8 mouse cellular contexts compared by ENCODE assay signal in the genomic region with DNA sequence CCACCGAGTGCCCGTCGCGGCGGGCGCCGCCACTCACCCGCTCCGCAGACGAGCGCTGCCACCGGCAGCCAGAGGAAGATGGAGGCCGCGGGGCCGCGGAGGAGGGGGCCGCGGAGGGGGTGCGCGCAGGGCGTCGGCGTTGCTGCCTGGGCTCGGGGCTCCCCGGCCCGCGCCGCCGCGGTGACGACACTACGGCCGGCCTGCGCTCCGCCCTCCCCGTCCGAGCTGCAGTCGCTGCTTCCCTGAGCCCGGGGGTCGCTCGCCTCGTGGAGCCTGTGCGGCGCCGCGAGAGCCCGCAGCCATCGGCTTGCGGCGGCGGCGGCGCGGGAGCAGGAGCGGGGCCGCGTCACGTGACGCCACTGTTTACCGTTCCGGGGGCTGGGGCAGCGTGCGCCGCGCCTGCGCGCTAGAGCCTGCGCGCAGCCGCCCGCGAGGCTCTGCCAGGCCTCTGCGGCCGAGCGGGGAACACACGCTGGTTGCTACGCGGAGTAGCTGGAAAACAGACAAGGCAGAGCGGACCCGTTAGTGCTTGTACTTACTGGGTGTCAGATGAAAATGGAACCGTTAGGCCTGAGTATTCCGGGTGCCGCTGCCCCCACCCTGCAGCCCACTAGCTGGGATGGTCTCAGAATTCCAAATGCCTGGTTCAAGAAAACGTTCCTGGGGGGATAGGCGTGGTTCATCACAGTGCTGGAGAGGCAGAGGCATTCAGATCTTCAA. TPM values are rescaled to one million over a fixed set of nuclear protein-coding genes. Genes with fewer than 3 reads are reported as not detected.
DNase-seq lines count a peak whose midpoint lies in the region; ATAC-seq lines count a peak whose summit lies in the region.

TSS of gene Phf3 (minus strand) at position 381 of the 720 bp plus-strand sequence.

- peak within 1 kb of the TSS; percentile 76 for H3K4me2 ChIP-seq in heart, embryonic 14.5 days (ENCODE audit: low read length)
- H3K4me2 ChIP-seq in liver, embryonic 13.5 days = peak within 1 kb of the TSS; percentile 74
- H3K4me2 ChIP-seq in stomach, embryonic 16.5 days (ENCODE audit: low read depth, low read length) = peak within 1 kb of the TSS; percentile 69

- WGBS in heart, embryonic 14.5 days = under 1% methylated on average over 67 of the region's 85 CpGs
- WGBS in liver, embryonic 13.5 days (ENCODE audit: insufficient replicate concordance) = under 1% methylated on average over 63 of the region's 85 CpGs
- WGBS in stomach, embryonic 16.5 days = under 1% methylated on average over 80 of the region's 85 CpGs

- peak; percentile 96 for DNase-seq in CD4-positive, CD25-positive, alpha-beta regulatory T cell, adult 2 months (ENCODE audit: low read depth, low spot score)
- peak; percentile 78 for DNase-seq in fibroblast of lung, adult 2 months (ENCODE audit: low read depth)
- peak; percentile 94 for DNase-seq in kidney, postnatal 14 days
- peak; percentile 78 for DNase-seq in liver, embryonic 13.5 days
- DNase-seq in neural tube, embryonic 10.5 days (ENCODE audit: extremely low spot score, low spot score) = peak; percentile 85

- no peaks in the 10 kb centered on the region for H3K4me1 ChIP-seq in brown adipose tissue, adult 24 weeks (ENCODE audit: control insufficient read depth, insufficient read depth, insufficient read length, low read length)
- H3K4me1 ChIP-seq in heart, embryonic 14.5 days (ENCODE audit: control insufficient read depth in 2 of 2, insufficient read depth in 2 of 2, low read length in 2 of 2) = peaks cover 0 to 12% of the 10 kb centered on the region in 2 experiments; a peak in 2 of 4 replicates
- H3K4me1 ChIP-seq in liver, embryonic 13.5 days (replicated peaks) = peaks cover 19% of the 10 kb centered on the region
- H3K4me1 ChIP-seq in stomach, embryonic 16.5 days (ENCODE audit: control insufficient read depth, insufficient read depth, low read length) = peaks cover 15% of the 10 kb centered on the region

- H3K4me3 ChIP-seq in brown adipose tissue, adult 24 weeks (ENCODE audit: insufficient read depth, low read depth, low read length) = peak within 1 kb of the TSS; percentile 98
- H3K4me3 ChIP-seq in heart, embryonic 14.5 days (ENCODE audit: control insufficient read depth in 1 of 2, insufficient read depth in 1 of 2, low read depth in 1 of 2, low read length in 2 of 2) = peak within 1 kb of the TSS; percentile 93 to 94
- H3K4me3 ChIP-seq in liver, embryonic 13.5 days (replicated peaks) = peak within 1 kb of the TSS; percentile 94
- H3K4me3 ChIP-seq in stomach, embryonic 16.5 days (replicated peaks; ENCODE audit: low read length) = peak within 1 kb of the TSS; percentile 95

- H3K27me3 ChIP-seq in heart, embryonic 14.5 days (ENCODE audit: control insufficient read depth, insufficient read depth, low read length) = no peaks in the 10 kb centered on the region
- H3K27me3 ChIP-seq in liver, embryonic 13.5 days = no peaks in the 10 kb centered on the region
- no peaks in the 10 kb centered on the region for H3K27me3 ChIP-seq in stomach, embryonic 16.5 days (ENCODE audit: control insufficient read depth, insufficient read depth, low read length)

- no peaks in the 10 kb centered on the region for H3K36me3 ChIP-seq in heart, embryonic 14.5 days (ENCODE audit: control insufficient read depth, insufficient read depth, low read length)
- no peaks in the 10 kb centered on the region for H3K36me3 ChIP-seq in liver, embryonic 13.5 days
- H3K36me3 ChIP-seq in stomach, embryonic 16.5 days (ENCODE audit: control insufficient read depth, insufficient read depth, low read length) = no peaks in the 10 kb centered on the region

- peak within 1 kb of the TSS; percentile 97 for H3K9ac ChIP-seq in heart, embryonic 14.5 days (ENCODE audit: low read length)
- peak within 1 kb of the TSS; percentile 96 for H3K9ac ChIP-seq in liver, embryonic 13.5 days
- H3K9ac ChIP-seq in stomach, embryonic 16.5 days (ENCODE audit: low read length) = peak within 1 kb of the TSS; percentile 93

- peak; percentile 90 for ATAC-seq in heart, embryonic 14.5 days (ENCODE audit: insufficient number of reproducible peaks, insufficient read depth, low FRiP score, low read depth)
- peak; percentile 90 for ATAC-seq in liver, embryonic 13.5 days (ENCODE audit: low read depth)
- ATAC-seq in stomach, embryonic 16.5 days (ENCODE audit: insufficient read depth, low FRiP score) = peak; percentile 94

- peak within 1 kb of the TSS; percentile 78 for H3K27ac ChIP-seq in brown adipose tissue, adult 24 weeks (replicated peaks; ENCODE audit: low read depth, low read length)
- H3K27ac ChIP-seq in heart, embryonic 14.5 days (replicated peaks in 1 of 2; ENCODE audit: control insufficient read depth in 1 of 2, insufficient read depth in 1 of 2, low read depth in 2 of 2, low read length in 2 of 2) = peak within 1 kb of the TSS; percentile 98
- H3K27ac ChIP-seq in liver, embryonic 13.5 days = peak within 1 kb of the TSS; percentile 95
- H3K27ac ChIP-seq in stomach, embryonic 16.5 days (ENCODE audit: low read length) = peak within 1 kb of the TSS; percentile 96

- H3K9me3 ChIP-seq in heart, embryonic 14.5 days (ENCODE audit: control insufficient read depth, low read length) = no peaks in the 10 kb centered on the region
- H3K9me3 ChIP-seq in liver, embryonic 13.5 days (replicated peaks) = no peaks in the 10 kb centered on the region
- no peaks in the 10 kb centered on the region for H3K9me3 ChIP-seq in stomach, embryonic 16.5 days (replicated peaks; ENCODE audit: control insufficient read depth, low read length)

RNA-seq across cellular contexts. Expression of gene Phf3, which starts in this region (rescaled TPM):
- 29.0 and 36.1 TPM in 2 replicates for polyA plus RNA-seq in brown adipose tissue, adult 24 weeks (2012; ENCODE audit: insufficient read depth, insufficient read length, missing spikeins)
- polyA plus RNA-seq in heart, embryonic 14.5 days (2014; fragmentation: Nextera tagmentation; extraction: Ambion mirVana) = 37.8 and 41.9 TPM in 2 replicates
- polyA plus RNA-seq in liver, embryonic 13.5 days (2015; fragmentation: Nextera tagmentation; extraction: Ambion mirVana) = 13.4 and 16.6 TPM in 2 replicates
- polyA plus RNA-seq in stomach, embryonic 16.5 days (2015; fragmentation: Nextera tagmentation; extraction: Ambion mirVana) = 18.8 and 22.7 TPM in 2 replicates

Comparison
In these comparisons a context has a peak if more than half of its experiments do, and no peak if none do; other contexts are left out.
1. Peak in every context shown above with its lines: DNase-seq, ATAC-seq, H3K4me3 ChIP-seq and H3K27ac ChIP-seq.